Mouse (Mus musculus) liver, embryonic 16.5 days (tissue): ENCODE results near the gene AU022252. TPM values are rescaled to one million over a fixed set of nuclear protein-coding genes. Genes with fewer than 3 reads are reported as not detected.

Experiments
- ATAC-seq: fragments of 200-750 bp; cut with Nextera tagmentation; 2 replicates; pipeline ENCODE4 v1.8.0; 2017; ENCODE audit warnings: low read depth, mild to moderate bottlenecking, moderate number of reproducible peaks, moderate library complexity
- H3K27ac ChIP-seq: fragments of 300-500 bp; sonication (generic); 2 replicates; pipeline ENCODE4 v1.5.1; 2014; ENCODE audit warnings: mild to moderate bottlenecking, low read length
- H3K27me3 ChIP-seq: fragments of 300-500 bp; sonication (generic); 2 replicates; pipeline ENCODE4 v1.6.1; 2014; ENCODE audit warnings: low read depth, low read length, mixed read lengths; ENCODE audit not compliant: control insufficient read depth, insufficient read depth
- H3K36me3 ChIP-seq: fragments of 300-500 bp; sonication (generic); 2 replicates; pipeline ENCODE4 v1.6.1; 2014; ENCODE audit warnings: mild to moderate bottlenecking; ENCODE audit not compliant: control insufficient read depth, insufficient read depth
- H3K4me1 ChIP-seq: fragments of 300-500 bp; sonication (generic); 2 replicates; pipeline ENCODE4 v1.6.1; 2014; ENCODE audit warnings: low read depth, low read length, mixed read lengths; ENCODE audit not compliant: control insufficient read depth
- H3K4me2 ChIP-seq: fragments of 300-500 bp; sonication (generic); 2 replicates; pipeline ENCODE4 v1.6.1; 2014; ENCODE audit warnings: low read depth, low read length, mixed read lengths
- H3K4me3 ChIP-seq: fragments of 300-500 bp; sonication (generic); 2 replicates; pipeline ENCODE4 v1.5.1; 2014; ENCODE audit warnings: low read depth, mild to moderate bottlenecking, low read length
- H3K9ac ChIP-seq: fragments of 300-500 bp; sonication (generic); 2 replicates; pipeline ENCODE4 v1.6.1; 2014; ENCODE audit warnings: low read depth, low read length
- H3K9me3 ChIP-seq: fragments of 300-500 bp; sonication (generic); replicated peaks from 2 replicates; pipeline ENCODE4 v1.6.1; 2016; ENCODE audit warnings: low read length; ENCODE audit not compliant: control insufficient read depth
- whole genome bisulfite sequencing: fragments of 180-500 bp; shearing (Covaris S2); extraction: QIAGEN DNeasy Blood & Tissue Kit; methylation state at CpG from one replicate; pipeline ENCODE4 v1.1.7; 2014; ENCODE audit not compliant: insufficient replicate concordance; 5-methylcytosine and 5-hydroxymethylcytosine counted together
- polyA plus RNA-seq: library from polyadenylated mRNA; unstranded; fragments of >200 nt; fragmentation: Nextera tagmentation; extraction: Ambion mirVana; gene quantifications from 2 replicates; pipeline ENCODE4 v1.2.1, GENCODE M21; 2015

The AU022252 gene
- polyA plus RNA-seq, 1 experiment from 2014 or later = 11.6 TPM

DNA sequence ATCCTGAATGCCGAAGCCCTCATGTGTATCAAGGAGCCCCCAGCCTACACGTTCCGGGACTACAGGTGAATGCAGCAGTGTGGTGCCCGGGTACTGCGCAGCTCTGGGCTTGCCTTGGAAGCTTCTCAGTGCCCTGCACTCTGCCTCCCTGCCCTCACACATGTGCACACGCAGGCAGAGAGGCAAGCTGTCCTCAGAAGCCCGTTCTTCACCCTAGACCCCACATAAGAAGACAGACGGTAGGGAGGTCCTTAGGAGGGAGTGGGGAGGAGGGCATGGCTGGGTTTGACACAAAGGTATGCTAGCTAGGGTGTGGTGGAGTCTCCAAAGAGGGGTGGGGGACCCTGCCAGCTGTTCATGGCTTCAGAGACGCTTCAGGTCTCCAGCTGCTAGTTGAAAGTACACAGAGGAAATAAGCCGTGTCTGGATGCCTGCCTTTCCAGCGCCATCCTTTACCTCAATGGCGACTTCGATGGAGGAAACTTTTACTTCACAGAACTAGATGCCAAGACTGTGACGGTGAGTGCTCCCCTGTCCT lies 14.2 kb upstream of the AU022252 start:
- WGBS = 69% methylated on average over 14 of the region's 14 CpGs
- ATAC-seq = no peak
- Histone ChIP-seq H3K9ac (no peak overlapping the region), H3K9me3 (no peaks in the 10 kb centered on the region), H3K27ac (no peak overlapping the region), H3K36me3 (no peaks in the 10 kb centered on the region), H3K27me3 (no peaks in the 10 kb centered on the region), H3K4me2 (no peak overlapping the region), H3K4me3 (no peak overlapping the region), H3K4me1 (no peaks in the 10 kb centered on the region)

DNA sequence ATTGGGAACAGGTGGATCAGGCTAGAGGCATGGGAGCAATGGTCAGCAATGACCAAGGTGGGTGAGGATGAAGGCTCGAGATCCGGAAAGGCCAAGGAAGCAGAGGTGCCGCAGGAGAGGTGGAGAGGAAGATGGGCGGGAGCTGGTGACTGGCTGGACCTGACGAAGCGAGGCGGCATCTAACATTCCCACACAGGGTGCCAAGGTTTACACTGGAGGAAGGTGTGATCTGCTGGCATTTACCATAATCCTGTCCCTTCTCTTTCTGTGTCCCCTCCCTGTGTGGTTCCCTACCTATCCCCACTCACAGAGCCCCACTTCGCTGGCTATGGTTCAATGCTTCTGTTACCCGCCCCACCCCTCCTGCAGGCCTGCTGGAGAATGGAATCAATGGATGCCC lies 13.4 kb upstream of the AU022252 start:
- no peak overlapping the region for H3K9ac ChIP-seq
- ATAC-seq = no peak
- 80% methylated on average over 9 of the region's 9 CpGs for WGBS
- no peaks in the 10 kb centered on the region for H3K36me3 ChIP-seq
- H3K9me3 ChIP-seq = no peaks in the 10 kb centered on the region
- no peaks in the 10 kb centered on the region for H3K4me1 ChIP-seq
- no peak overlapping the region for H3K27ac ChIP-seq
- H3K27me3 ChIP-seq = no peaks in the 10 kb centered on the region
- H3K4me2 ChIP-seq = no peak overlapping the region
- H3K4me3 ChIP-seq = no peak overlapping the region

DNA sequence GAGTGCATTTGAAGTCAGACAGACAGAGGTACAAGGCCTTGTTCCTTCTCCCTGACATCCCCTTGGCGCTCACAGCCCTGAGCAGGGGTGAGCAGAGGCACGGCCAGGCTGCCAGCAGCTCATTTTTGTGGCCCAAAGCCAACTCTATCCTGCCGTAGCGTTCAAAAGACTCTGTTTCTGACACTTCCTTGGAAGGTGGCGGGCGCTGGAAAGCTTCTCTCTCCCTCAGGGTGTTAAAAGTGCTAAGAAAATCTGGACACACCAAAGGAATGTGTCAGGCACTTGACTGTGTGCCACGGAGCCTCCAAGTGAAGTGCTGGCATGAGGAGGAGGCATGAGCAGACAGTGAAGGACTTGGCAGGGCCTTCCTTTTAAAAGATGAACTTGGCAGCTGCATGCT lies 13.0 kb upstream of the AU022252 start:
- no peaks in the 10 kb centered on the region for H3K4me1 ChIP-seq
- no peak for ATAC-seq
- no peaks in the 10 kb centered on the region for H3K36me3 ChIP-seq
- H3K9me3 ChIP-seq = no peaks in the 10 kb centered on the region
- H3K4me3 ChIP-seq = no peak overlapping the region
- no peak overlapping the region for H3K4me2 ChIP-seq
- WGBS = 70% methylated on average over 7 of the region's 7 CpGs
- H3K27ac ChIP-seq = no peak overlapping the region
- H3K9ac ChIP-seq = no peak overlapping the region
- no peaks in the 10 kb centered on the region for H3K27me3 ChIP-seq

DNA sequence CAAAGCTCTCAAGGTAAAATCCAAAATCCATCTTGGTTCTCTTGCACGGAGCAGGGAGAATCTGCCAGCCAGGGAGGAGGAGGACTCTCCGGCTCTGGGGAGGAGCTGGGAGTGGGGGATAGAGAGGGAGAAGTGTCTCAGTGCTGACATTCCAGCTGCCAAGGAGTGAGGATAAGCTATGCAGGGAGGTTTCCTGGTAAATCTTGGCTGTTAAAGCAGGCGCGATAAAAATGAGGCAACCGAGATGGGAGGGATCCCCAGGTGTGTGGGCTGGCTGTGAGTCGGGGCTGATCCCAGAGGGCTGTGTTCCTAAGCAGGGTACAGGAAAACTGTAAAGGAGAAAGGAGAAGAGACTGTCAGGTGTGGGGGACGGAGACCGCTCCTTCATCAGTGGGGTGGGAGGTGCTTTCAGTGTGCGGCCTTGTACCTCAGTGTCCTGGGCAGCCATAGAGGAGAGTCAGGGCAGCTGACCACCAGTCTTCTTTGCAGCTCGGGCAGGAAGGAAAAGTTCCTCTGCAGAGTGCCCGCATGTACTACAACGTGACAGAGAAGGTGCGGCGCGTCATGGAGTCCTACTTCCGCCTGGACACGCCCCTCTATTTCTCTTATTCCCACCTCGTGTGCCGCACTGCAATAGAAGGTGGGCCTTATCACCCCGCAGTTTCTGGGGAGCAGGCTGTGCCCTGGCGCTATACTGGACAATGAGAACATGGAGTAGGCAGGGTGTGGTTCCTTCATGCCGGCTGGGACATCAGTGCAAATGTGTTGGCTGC lies 12.1 kb upstream of the AU022252 start:
- Histone ChIP-seq H3K4me2 (no peak overlapping the region), H3K36me3 (no peaks in the 10 kb centered on the region), H3K27ac (no peak overlapping the region), H3K4me3 (no peak overlapping the region), H3K4me1 (peaks cover 2% of the 10 kb centered on the region), H3K27me3 (no peaks in the 10 kb centered on the region), H3K9me3 (no peaks in the 10 kb centered on the region), H3K9ac (no peak overlapping the region)
- 79% methylated on average over 22 of the region's 22 CpGs for WGBS
- ATAC-seq = no peak

DNA sequence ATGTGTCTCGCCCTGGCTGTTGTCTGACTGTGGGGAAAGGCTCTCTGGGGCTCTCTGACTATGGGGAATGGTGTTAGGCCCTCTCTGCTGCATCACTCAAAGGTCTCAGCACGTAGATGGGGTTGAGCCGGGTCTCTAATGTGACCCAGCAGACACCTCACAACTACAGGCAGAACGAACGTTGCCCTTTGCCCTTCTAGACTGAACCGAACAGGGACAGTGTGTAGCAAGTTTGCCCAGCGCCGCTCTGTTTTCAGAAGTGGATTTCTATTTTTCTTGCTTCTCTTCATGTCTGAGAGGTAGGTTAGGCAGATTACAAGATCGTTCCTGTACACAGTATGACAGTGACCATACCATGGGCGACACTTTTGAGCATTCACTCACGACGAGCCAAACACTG lies 10.1 kb upstream of the AU022252 start:
- no peaks in the 10 kb centered on the region for H3K27me3 ChIP-seq
- no peak overlapping the region for H3K4me2 ChIP-seq
- no peak overlapping the region for H3K9ac ChIP-seq
- WGBS = 75% methylated on average over 12 of the region's 12 CpGs
- ATAC-seq = no peak
- H3K4me3 ChIP-seq = no peak overlapping the region
- no peaks in the 10 kb centered on the region for H3K36me3 ChIP-seq
- H3K27ac ChIP-seq = no peak overlapping the region
- H3K4me1 ChIP-seq = peaks cover 11% of the 10 kb centered on the region
- no peaks in the 10 kb centered on the region for H3K9me3 ChIP-seq

DNA sequence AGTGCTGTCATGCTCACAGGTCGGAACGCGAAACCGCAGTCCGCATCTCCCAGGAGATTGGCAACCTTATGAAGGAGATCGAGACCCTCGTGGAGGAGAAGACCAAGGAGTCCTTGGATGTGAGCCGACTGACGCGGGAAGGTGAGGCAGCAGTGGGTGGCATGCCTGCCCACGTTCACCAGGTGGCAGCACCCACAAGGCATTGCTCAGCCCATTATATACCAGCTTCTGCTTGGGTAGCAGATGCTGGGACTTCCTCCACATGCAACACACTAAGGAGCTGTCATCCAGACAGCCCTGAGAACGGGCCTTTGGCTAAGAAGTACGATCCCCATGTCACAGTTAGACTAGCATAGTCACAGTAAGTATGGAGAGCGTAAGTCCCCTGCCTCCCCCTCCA lies 9.2 kb upstream of the AU022252 start:
- H3K4me2 ChIP-seq = no peak overlapping the region
- H3K27ac ChIP-seq = no peak overlapping the region
- WGBS = 72% methylated on average over 14 of the region's 14 CpGs
- H3K36me3 ChIP-seq = no peaks in the 10 kb centered on the region
- ATAC-seq = no peak
- H3K9ac ChIP-seq = no peak overlapping the region
- no peak overlapping the region for H3K4me3 ChIP-seq
- no peaks in the 10 kb centered on the region for H3K9me3 ChIP-seq
- H3K27me3 ChIP-seq = no peaks in the 10 kb centered on the region
- peaks cover 11% of the 10 kb centered on the region for H3K4me1 ChIP-seq

DNA sequence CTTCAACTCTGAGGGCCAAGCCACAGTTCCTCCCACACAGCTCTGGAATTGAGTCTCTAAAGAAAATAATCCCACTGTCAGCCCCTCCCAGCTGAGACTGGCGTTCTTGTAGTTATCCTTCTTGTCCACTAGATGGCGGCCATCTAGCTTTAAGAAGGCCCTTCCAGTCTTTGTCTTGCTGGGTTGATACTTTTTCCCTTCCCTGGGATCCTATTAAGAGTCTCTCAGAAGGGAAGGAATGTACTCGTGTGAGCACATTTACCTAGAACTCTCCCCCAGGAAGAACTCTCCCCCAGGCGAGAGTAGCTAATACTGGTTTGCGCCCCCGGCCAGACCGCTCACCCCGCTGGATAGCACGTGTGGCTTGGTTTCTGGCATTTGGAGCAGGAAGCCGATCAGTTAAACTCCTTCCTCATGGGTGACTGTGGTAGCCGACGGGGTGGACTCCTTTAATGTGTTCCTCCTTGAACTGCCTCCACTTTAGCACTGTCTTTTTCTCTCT lies 6.7 kb upstream of the AU022252 start:
- Histone ChIP-seq H3K4me3 (peak overlapping the region; percentile 35), H3K9ac (peak overlapping the region; percentile 46), H3K36me3 (no peaks in the 10 kb centered on the region), H3K9me3 (no peaks in the 10 kb centered on the region), H3K27me3 (0 out of 2 replicates have a peak, but pooled peaks cover 2% of the 10 kb centered on the region), H3K4me1 (peaks cover 11% of the 10 kb centered on the region), H3K27ac (0 out of 2 replicates have a peak overlapping the region, but pooled peaks have one; percentile 4), H3K4me2 (peak overlapping the region; percentile 45)
- ATAC-seq = peak; percentile 57
- 13% methylated on average over 12 of the region's 12 CpGs for WGBS

DNA sequence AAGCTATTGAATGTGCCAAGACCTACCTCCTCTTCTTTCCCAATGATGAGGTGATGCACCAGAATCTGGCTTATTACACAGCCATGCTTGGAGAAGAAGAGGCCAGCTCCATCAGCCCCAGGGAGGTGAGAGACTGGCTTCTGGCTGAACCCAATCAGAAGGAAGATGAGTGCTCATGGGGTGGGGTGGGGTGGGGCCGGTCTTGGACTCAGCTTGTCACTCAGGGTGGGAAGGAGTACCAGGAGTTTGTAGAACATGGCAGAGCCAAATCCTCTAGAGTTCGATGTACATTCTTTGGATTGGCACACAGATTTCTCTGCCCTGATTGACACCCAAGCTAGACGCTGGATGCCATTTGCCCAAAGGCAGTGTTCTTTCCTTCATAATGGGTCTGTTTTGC lies 6.1 kb upstream of the AU022252 start:
- H3K4me3 ChIP-seq = peak overlapping the region; percentile 35
- 49% methylated on average over 3 of the region's 3 CpGs for WGBS
- peak overlapping the region; percentile 45 for H3K4me2 ChIP-seq
- H3K4me1 ChIP-seq = peaks cover 13% of the 10 kb centered on the region
- peak; percentile 53 for ATAC-seq
- peaks cover 3% of the 10 kb centered on the region; the same call in 1 of the 2 replicates for H3K27me3 ChIP-seq
- no peak overlapping the region for H3K27ac ChIP-seq
- H3K9ac ChIP-seq = no peak overlapping the region
- no peaks in the 10 kb centered on the region for H3K9me3 ChIP-seq
- H3K36me3 ChIP-seq = no peaks in the 10 kb centered on the region

DNA sequence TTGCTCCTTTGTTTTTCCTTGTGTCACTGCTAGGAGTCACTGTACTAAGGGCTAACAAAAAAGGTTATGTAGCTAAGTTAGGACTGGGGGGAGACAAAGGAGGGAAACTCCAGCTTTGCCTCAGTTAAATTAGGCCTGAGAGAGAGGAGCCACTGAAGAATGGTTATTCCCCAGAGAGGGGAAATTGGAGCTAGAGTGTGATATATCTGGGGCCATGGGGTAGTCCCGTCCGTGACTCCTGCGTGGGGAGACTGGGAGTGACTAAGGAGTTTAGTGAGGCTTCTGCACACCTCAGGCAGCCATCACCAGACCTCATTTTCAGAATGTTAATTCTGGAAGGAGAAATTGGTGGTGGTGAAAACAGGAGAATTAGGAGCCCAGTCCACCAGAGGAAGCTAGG lies 1.8 kb upstream of the AU022252 start:
- Histone ChIP-seq H3K27ac (no peak overlapping the region), H3K9me3 (no peaks in the 10 kb centered on the region), H3K4me1 (peaks cover 25% of the 10 kb centered on the region), H3K4me3 (0 out of 2 replicates have a peak overlapping the region, but pooled peaks have one; percentile 89), H3K27me3 (peaks cover 6% of the 10 kb centered on the region; the same call in 1 of the 2 replicates), H3K36me3 (no peaks in the 10 kb centered on the region), H3K4me2 (peak overlapping the region; percentile 98), H3K9ac (no peak overlapping the region)
- 65% methylated on average over 3 of the region's 3 CpGs for WGBS
- no peak for ATAC-seq
